Mouse (Mus musculus): Measurements from ENCODE around the gene Dleu7.

The Dleu7 gene

GRCm38 (mm10) chr14:62282974-62283373 lies 9.9 kb downstream of the Dleu7 start:
- no peak for DNase-seq

GRCm38 (mm10) chr14:62273604-62274003 lies 19.2 kb downstream of the Dleu7 start:
- no peak for DNase-seq

DNA sequence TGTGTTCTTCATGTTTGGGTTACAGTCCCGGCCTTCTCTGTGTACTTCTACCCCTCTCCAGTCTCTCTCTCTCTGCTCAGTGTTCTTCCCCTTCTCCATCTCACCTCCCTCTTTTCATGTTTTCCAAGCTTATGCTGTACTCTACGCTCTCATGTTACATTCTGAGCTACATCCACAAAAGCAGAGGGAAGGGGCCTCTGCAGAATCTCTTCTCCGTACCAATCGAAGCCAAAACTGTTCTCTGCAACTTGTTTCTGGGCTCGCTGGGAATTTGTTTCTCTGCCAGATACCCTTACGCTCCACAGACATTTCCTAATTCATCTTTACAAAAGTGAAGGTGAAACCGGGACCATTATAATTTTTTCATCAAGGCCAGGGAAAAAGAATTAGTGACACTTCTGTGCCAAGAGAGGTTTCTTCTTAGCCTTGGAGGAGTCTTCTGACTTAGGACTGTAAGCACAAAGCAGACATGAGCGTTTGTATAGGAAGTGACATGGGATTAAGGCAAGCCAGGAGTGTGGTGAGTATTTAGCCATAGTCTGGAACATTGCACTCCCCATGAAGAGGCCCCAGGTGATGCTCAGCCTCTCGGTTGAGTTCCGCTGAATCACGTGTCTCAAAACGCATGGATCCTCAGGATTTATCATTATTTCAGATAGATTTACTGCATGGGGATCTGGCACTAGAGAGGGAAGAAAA lies 22.0 kb downstream of the Dleu7 start:
- no peak for DNase-seq

DNA sequence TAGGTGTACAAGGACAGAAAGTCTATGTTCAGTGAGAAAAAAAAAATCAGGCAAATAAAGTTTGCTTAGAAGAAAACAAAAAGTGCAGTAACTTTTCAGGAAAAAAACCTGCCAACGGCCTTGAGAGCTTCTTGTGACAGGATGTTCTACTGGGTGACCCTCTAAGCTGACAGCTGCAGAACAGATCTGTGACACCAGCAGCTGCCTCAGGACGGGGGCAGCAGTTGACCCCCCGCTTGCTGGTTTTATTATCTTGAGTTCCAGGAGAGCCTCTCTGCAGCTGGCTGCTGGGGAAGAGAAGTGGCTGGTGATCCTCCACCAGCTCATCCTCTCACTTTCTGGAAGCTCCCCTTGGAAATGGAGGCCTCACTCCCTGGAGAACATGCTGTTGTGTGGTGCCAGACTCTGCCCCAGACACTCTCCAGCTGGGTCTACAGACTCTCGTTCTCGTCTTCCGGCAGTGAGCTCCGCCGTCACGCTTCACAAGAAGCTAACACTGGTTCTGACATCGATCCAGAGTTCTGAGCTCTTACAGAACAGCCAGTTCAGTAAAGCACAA lies 33.8 kb downstream of the Dleu7 start:
- peak in 1 of 2 experiments; percentile 35 for DNase-seq

- DNase-seq = no peak
Measured at GRCm38 (mm10) chr14:62258125-62258524, 34.7 kb downstream of the Dleu7 start.

GRCm38 (mm10) chr14:62256066-62256465 lies 36.8 kb downstream of the Dleu7 start:
- DNase-seq = no peak

GRCm38 (mm10) chr14:62254371-62254770 lies 38.5 kb downstream of the Dleu7 start:
- DNase-seq = no peak

GRCm38 (mm10) chr14:62251999-62252398 lies 40.8 kb downstream of the Dleu7 start:
- peak; percentile 17 to 27 for DNase-seq

- DNase-seq = no peak
Measured at GRCm38 (mm10) chr14:62250046-62250445, 42.8 kb downstream of the Dleu7 start.

DNA sequence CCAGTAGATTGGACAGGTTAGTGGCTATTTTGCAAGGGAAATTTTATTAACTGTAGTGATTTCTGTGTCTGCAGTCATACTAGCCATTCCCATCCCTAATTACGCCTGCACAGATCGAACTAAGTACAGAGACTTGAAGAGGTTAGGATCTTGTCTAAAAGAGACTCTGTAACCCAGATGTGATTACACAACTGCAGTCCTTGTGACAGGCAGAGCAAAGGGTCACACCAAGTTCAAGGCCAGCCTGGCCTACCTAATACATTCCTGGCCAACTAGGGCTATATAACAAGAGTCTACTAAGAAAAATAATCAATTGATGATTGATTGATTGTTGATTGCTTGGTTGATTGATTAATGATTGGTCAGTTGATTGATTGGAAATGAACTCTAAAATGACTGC lies 43.6 kb downstream of the Dleu7 start:
- no peak for DNase-seq

GRCm38 (mm10) chr14:62248796-62249195 lies 44.1 kb downstream of the Dleu7 start:
- no peak for DNase-seq

DNA sequence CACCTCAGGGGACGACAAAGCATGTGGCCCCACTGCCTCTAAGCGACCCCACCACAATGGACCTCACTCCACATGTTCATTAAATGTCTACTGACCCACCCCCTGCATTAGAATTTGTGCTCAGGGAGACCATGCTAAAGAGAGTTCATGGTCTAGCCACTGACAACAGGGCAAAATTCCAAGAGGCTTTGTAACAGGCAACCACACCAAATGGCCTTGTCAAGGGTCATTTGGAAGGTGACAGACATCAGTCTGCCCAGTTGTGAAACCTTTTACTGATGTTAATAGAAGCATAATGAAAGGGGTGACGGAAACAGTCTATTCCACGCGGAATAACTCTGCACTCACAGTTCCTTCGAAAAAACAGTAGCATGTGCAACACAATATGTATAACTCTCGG lies 44.5 kb downstream of the Dleu7 start:
- no peak for DNase-seq

GRCm38 (mm10) chr14:62245557-62245956 lies 47.3 kb downstream of the Dleu7 start:
- DNase-seq = no peak

- DNase-seq = no peak
Measured at GRCm38 (mm10) chr14:62243530-62243929, 49.3 kb downstream of the Dleu7 start.

DNA sequence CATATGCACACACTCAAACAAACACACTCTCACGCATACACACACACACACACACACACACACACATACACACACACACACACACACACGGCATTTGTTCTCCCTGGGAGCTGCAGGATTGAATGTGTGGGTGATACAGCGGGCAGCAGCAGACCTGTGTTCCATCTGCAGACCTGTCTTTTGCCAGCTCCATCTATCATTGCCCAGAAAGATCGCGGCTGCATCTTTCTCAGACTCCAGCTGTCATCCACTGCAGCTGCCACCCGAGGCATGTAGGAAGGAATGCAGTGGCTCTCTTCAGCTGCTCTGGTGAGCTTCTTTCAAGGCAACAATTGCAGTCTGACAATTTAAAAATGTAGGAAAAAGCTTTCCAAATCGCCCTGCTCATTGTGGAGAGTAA lies 56.9 kb downstream of the Dleu7 start:
- DNase-seq = no peak

- no peak for DNase-seq
Measured at GRCm38 (mm10) chr14:62235214-62235613, 57.6 kb downstream of the Dleu7 start.

DNA sequence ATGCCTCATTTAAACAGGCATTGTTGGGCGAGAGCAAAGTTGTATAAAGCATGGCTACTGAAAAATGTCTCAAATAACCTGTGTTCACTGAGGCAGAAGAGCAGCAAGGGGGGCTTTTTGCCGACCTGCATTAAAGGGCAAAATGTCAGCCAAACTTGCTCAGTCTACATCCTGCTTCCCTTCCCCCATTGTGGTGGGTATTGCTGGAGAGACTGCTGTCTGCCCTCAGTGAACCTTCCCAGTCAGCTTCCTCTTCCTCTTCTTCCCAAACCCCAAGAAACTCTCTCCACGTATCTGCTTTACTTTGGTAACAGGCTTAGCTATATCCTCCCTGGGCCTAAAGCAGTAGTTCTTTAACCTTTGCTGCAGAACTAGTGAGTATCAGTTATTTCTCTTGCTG lies 61.9 kb downstream of the Dleu7 start:
- no peak for DNase-seq

DNA sequence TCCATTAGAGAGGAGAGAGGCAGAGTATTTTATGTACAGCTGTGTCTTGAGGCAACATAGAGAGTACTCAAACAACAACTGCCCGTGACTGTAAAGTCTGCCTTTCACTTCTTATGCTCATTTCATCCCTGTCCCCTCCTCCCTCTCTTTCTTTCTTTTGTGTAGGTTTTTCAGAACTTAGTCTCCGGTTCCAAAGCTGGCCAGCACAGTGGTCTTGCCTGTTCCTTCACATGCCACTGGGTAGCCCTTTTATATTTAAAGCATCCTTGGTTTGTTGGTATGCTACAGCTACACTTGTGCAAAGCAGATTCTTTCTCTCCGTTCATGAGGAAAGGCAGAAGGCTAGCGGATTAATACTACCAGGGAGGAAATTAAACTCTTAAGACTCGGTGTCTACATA lies 65.7 kb downstream of the Dleu7 start:
- DNase-seq = no peak

DNA sequence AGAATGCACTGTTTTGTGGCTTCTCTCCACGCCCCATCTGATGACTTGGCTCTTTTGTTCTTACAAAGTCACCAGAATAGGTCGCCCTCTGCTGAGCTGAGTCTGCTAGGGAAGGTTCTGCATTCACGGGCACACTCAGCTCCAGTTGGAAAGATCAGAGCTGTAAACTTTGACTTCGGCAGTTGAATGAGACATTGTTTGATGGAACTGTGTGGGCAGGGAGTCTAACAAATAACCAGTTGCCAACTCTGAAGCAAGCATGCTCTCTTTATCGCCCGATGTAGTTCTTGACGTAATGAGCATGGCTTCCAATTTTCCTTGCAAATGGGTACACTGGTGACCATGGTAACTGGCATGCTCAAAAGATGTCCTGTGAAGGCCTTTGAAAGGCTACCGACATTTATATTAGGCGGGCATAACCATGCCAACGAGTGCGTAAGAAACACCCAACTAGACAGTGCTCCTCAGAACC lies 66.2 kb downstream of the Dleu7 start:
- DNase-seq = no peak

Data from thymus, postnatal 36 days (tissue).